ENCODE assay signal across 7 mouse cellular contexts in genomic region chr11:16950976-16951760, GRCm38 (mm10). TPM values are rescaled to one million over a fixed set of nuclear protein-coding genes. Genes with fewer than 3 reads are reported as not detected.
DNase-seq lines count a peak whose midpoint lies in the region; ATAC-seq lines count a peak whose summit lies in the region.

Gene Fbxo48 (plus strand): TSS chr11:16951375.

- peak; percentile 96 for DNase-seq in adrenal gland, postnatal 14 days
- peak; percentile 98 for DNase-seq in embryonic facial prominence, embryonic 11.5 days (ENCODE audit: low spot score)
- peak; percentile 98 for DNase-seq in kidney, adult 11 months
- DNase-seq in limb, embryonic 10.5 days (ENCODE audit: low spot score) = peak; percentile 91
- DNase-seq in spleen, adult 12 weeks (ENCODE audit: low spot score) = peak; percentile 97

- H3K4me2 ChIP-seq in embryonic facial prominence, embryonic 11.5 days (ENCODE audit: low read depth, low read length) = peak within 1 kb of the TSS; percentile 71
- peak within 1 kb of the TSS; percentile 91 for H3K4me2 ChIP-seq in midbrain, embryonic 13.5 days (replicated peaks)

- WGBS in embryonic facial prominence, embryonic 11.5 days = 0% methylated on average over 38 of the region's 38 CpGs
- WGBS in limb, embryonic 10.5 days = under 1% methylated on average over 38 of the region's 38 CpGs
- WGBS in midbrain, embryonic 13.5 days = under 1% methylated on average over 38 of the region's 38 CpGs

- no peaks in the 10 kb centered on the region for H3K4me1 ChIP-seq in embryonic facial prominence, embryonic 11.5 days (ENCODE audit: control insufficient read depth, insufficient read depth, low read length)
- no peaks in the 10 kb centered on the region; the same call in 1 of the 2 replicates for H3K4me1 ChIP-seq in limb, embryonic 10.5 days
- H3K4me1 ChIP-seq in midbrain, embryonic 13.5 days (replicated peaks) = peaks cover 13% of the 10 kb centered on the region

- no peaks in the 10 kb centered on the region for H3K36me3 ChIP-seq in embryonic facial prominence, embryonic 11.5 days (replicated peaks; ENCODE audit: control insufficient read depth, insufficient read depth, low read depth, low read length)
- H3K36me3 ChIP-seq in limb, embryonic 10.5 days = no peaks in the 10 kb centered on the region
- no peaks in the 10 kb centered on the region for H3K36me3 ChIP-seq in midbrain, embryonic 13.5 days

- H3K27me3 ChIP-seq in embryonic facial prominence, embryonic 11.5 days (ENCODE audit: control insufficient read depth, insufficient read depth, low read length) = no peaks in the 10 kb centered on the region
- H3K27me3 ChIP-seq in limb, embryonic 10.5 days (ENCODE audit: low read depth, poor library complexity, severe bottlenecking) = no peaks in the 10 kb centered on the region
- no peaks in the 10 kb centered on the region for H3K27me3 ChIP-seq in midbrain, embryonic 13.5 days

- no peaks in the 10 kb centered on the region for H3K9me3 ChIP-seq in embryonic facial prominence, embryonic 11.5 days (replicated peaks; ENCODE audit: control insufficient read depth, low read length)
- H3K9me3 ChIP-seq in limb, embryonic 10.5 days (replicated peaks) = no peaks in the 10 kb centered on the region
- H3K9me3 ChIP-seq in midbrain, embryonic 13.5 days = no peaks in the 10 kb centered on the region

- no peak within 1 kb of the TSS; the same call in 1 of the 2 replicates for H3K27ac ChIP-seq in embryonic facial prominence, embryonic 11.5 days (replicated peaks; ENCODE audit: low read depth, low read length)
- peak within 1 kb of the TSS; percentile 86 for H3K27ac ChIP-seq in limb, embryonic 10.5 days
- no peak within 1 kb of the TSS for H3K27ac ChIP-seq in midbrain, embryonic 13.5 days

- ATAC-seq in embryonic facial prominence, embryonic 11.5 days (replicated peaks; ENCODE audit: insufficient number of reproducible peaks, low FRiP score, low TSS enrichment, low read depth) = peak; percentile 100
- ATAC-seq in granulocyte monocyte progenitor cell, adult 5-6 weeks (replicated peaks; ENCODE audit: poor library complexity, severe bottlenecking) = peak; percentile 87
- peak; percentile 100 for ATAC-seq in midbrain, embryonic 13.5 days

- peak within 1 kb of the TSS; percentile 66 for H3K4me3 ChIP-seq in embryonic facial prominence, embryonic 11.5 days (ENCODE audit: low read depth, low read length)
- H3K4me3 ChIP-seq in limb, embryonic 10.5 days = peak within 1 kb of the TSS; percentile 62
- H3K4me3 ChIP-seq in midbrain, embryonic 13.5 days (replicated peaks) = peak within 1 kb of the TSS; percentile 73

- H3K9ac ChIP-seq in embryonic facial prominence, embryonic 11.5 days (replicated peaks; ENCODE audit: low read length) = peak within 1 kb of the TSS; percentile 82
- peak within 1 kb of the TSS; percentile 71 for H3K9ac ChIP-seq in midbrain, embryonic 13.5 days (replicated peaks)

RNA-seq across cellular contexts. Expression of gene Fbxo48, which starts in this region (rescaled TPM):
- 0.56 and 2.1 TPM in 2 replicates for total RNA-seq in adrenal gland, postnatal 14 days (2021)
- polyA plus RNA-seq in embryonic facial prominence, embryonic 11.5 days (2014; fragmentation: Nextera tagmentation; extraction: Ambion mirVana) = 1.9 and 2.4 TPM in 2 replicates
- 6.0 and 7.9 TPM in 2 replicates for total RNA-seq in granulocyte monocyte progenitor cell, adult 5-6 weeks (2014; fragmentation: Nextera tagmentation)
- total RNA-seq in granulocyte monocyte progenitor cell, adult 5-6 weeks (2017) = 7.3 and 7.4 TPM in 2 replicates
- polyA plus RNA-seq in limb, embryonic 10.5 days (2016; fragmentation: Nextera tagmentation; extraction: Ambion mirVana) = 1.1 and 1.6 TPM in 2 replicates
- 0.81 and 0.82 TPM in 2 replicates for polyA plus RNA-seq in midbrain, embryonic 13.5 days (2015; fragmentation: Nextera tagmentation; extraction: Ambion mirVana)

Comparison
In these comparisons a context has a peak if more than half of its experiments do, and no peak if none do; other contexts are left out.
1. Peak in ATAC-seq, H3K4me3 ChIP-seq, H3K9ac ChIP-seq and H3K4me2 ChIP-seq in midbrain, embryonic 13.5 days; RNA of the gene not detected or under 1 TPM.